Mouse (Mus musculus) embryonic facial prominence, embryonic 12.5 days (tissue): ENCODE measurements at regions not wholly inside any gene's neighbourhood (a gene's known extent, or its start where the extent isn't known, plus 50 kb on each side); places are given as distances from the start of the nearest gene placed in this dataset.

ENCODE experiments used
- ATAC-seq: fragments of 200-750 bp; cut with Nextera tagmentation; 2 replicates; pipeline ENCODE4 v1.8.0; 2017; ENCODE audit not compliant: insufficient number of reproducible peaks, insufficient read depth, low FRiP score, low TSS enrichment
- H3K27ac ChIP-seq: fragments of 300-500 bp; sonication (generic); 2 replicates; pipeline ENCODE4 v1.5.1; 2016; ENCODE audit warnings: mild to moderate bottlenecking
- H3K27me3 ChIP-seq: fragments of 300-500 bp; sonication (generic); 2 replicates; pipeline ENCODE4 v1.6.1; 2016; ENCODE audit warnings: mild to moderate bottlenecking, moderate library complexity
- H3K36me3 ChIP-seq: fragments of 300-500 bp; sonication (generic); 2 replicates; pipeline ENCODE4 v1.6.1; 2016; ENCODE audit warnings: mild to moderate bottlenecking
- H3K4me1 ChIP-seq: fragments of 300-500 bp; sonication (generic); 2 replicates; pipeline ENCODE4 v1.6.1; 2016
- H3K4me2 ChIP-seq: fragments of 300-500 bp; sonication (generic); replicated peaks from 2 replicates; pipeline ENCODE4 v1.6.1; 2016; ENCODE audit warnings: mild to moderate bottlenecking, moderate library complexity
- H3K4me3 ChIP-seq: fragments of 300-500 bp; sonication (generic); 2 replicates; pipeline ENCODE4 v1.5.1; 2016; ENCODE audit warnings: mild to moderate bottlenecking
- H3K9ac ChIP-seq: fragments of 300-500 bp; sonication (generic); 2 replicates; pipeline ENCODE4 v1.6.1; 2016; ENCODE audit warnings: mild to moderate bottlenecking, moderate library complexity
- H3K9me3 ChIP-seq: fragments of 300-500 bp; sonication (generic); 2 replicates; pipeline ENCODE4 v1.6.1; 2016; ENCODE audit warnings: mild to moderate bottlenecking, moderate library complexity
- WGBS: fragments of 180-500 bp; shearing (Covaris S2); methylation state at CpG from one replicate; pipeline ENCODE4 v1.1.7; 2016; 5-methylcytosine and 5-hydroxymethylcytosine counted together

- Histone ChIP-seq H3K9me3 (no peaks in the 10 kb centered on the region), H3K36me3 (no peaks in the 10 kb centered on the region), H3K9ac (no peak overlapping the region), H3K4me3 (no peak overlapping the region), H3K4me1 (no peaks in the 10 kb centered on the region), H3K4me2 (no peak overlapping the region), H3K27me3 (no peaks in the 10 kb centered on the region), H3K27ac (no peak overlapping the region)
- 62% methylated on average over 2 of the region's 2 CpGs for WGBS
- no peak for ATAC-seq
These were observed 185.3 kb upstream of the Fam92a start for GRCm38 (mm10) chr4:12356992-12357634.

DNA sequence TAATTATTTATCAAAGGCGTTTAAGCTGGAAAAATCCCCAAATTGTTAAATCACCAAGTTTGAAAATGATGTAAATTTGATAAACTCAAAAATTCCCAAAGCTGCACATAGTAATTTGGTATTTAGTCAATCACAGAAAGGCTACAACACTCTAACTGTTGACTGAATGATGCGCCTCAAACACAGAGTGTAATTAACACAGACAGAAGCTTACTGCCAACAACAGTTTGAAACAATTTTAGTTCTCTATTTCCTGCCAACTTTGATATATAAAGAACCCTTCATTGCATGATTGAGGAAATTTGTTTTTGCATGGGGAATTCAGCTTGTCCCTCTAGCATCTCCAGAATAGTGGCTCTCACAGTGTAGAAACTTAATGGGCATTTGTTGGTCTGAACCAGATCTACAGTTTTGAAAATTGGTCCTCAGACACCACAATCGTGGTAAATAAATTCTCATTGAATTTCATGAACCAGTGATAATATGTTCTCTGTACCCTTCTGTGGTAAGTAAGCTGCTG lies 181.6 kb upstream of the Fam92a start:
- Histone ChIP-seq H3K4me3 (no peak overlapping the region), H3K9me3 (no peaks in the 10 kb centered on the region), H3K36me3 (no peaks in the 10 kb centered on the region), H3K4me2 (no peak overlapping the region), H3K9ac (no peak overlapping the region), H3K4me1 (no peaks in the 10 kb centered on the region), H3K27ac (no peak overlapping the region), H3K27me3 (no peaks in the 10 kb centered on the region)
- no peak for ATAC-seq
- 75% methylated on average over 3 of the region's 3 CpGs for WGBS

DNA sequence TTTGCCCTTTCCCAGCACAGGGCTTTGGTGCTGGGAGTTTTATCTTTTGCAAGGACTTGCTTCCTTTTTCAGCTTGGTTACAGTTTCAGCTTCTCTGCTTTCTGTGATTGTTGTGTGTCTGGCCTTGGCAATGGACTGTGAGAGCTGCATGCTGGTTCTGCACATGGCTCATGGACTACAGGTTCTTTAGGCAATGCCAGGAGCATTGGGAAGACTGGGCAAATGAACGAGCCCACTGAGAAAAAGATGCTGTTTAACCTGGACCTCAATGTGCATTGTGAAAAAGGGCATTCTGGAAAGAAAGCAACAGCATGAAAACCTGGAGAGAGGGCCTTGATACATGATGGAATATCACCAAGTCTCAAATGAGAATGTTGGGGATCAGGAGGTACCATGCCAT lies 167.4 kb upstream of the Fam92a start:
- Histone ChIP-seq H3K9me3 (peaks cover 8% of the 10 kb centered on the region; the same call in 1 of the 2 replicates), H3K4me1 (no peaks in the 10 kb centered on the region), H3K4me3 (no peak overlapping the region), H3K27me3 (no peaks in the 10 kb centered on the region), H3K9ac (no peak overlapping the region), H3K27ac (no peak overlapping the region), H3K36me3 (no peaks in the 10 kb centered on the region), H3K4me2 (no peak overlapping the region)
- no peak for ATAC-seq
- 77% methylated on average over 1 of the region's 1 CpGs for WGBS

DNA sequence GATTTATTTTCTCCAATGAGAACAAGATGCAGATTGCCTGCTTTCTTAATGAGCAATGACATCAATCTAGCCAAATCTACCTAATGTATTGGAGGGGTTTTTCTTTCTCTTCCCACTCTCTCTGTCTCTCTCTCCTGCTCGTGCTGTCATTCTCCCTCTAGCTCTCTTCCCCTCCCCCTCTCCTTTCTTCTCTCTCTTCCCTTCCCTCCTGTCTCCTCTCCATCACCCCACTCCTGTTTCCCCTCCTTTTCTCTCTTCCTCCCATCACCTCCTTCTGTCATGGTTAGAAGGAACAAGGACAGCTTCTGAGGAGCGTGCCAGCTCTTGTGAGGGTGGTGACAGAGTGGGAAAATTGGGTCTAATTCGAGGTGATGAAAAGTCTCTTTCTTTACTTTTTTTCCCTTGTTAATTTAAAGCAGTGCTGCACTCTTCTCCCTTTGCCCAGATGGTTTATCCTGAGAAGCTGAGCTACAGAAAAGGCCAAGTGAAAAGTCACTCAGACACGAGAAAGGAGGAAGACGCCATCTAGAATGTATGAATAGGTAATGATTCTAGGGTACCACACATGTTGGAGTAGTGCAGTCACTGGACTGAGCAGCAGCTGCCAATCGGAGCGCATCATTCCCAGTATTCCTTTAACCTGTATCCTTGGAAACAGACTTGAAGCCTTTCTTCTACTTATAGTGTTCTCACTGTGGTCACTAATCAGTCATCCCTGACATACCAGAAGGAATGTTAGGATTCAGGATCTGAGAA lies 163.2 kb upstream of the Fam92a start:
- no peaks in the 10 kb centered on the region for H3K27me3 ChIP-seq
- H3K9me3 ChIP-seq, result no peaks in the 10 kb centered on the region

GRCm38 (mm10) chr4:12334429-12334828 lies 162.6 kb upstream of the Fam92a start:
- Histone ChIP-seq H3K9me3 (no peaks in the 10 kb centered on the region), H3K27me3 (no peaks in the 10 kb centered on the region), H3K9ac (no peak overlapping the region), H3K27ac (no peak overlapping the region), H3K4me1 (no peaks in the 10 kb centered on the region), H3K36me3 (no peaks in the 10 kb centered on the region), H3K4me2 (no peak overlapping the region), H3K4me3 (no peak overlapping the region)
- 58% methylated on average over 9 of the region's 9 CpGs for WGBS
- no peak for ATAC-seq

More for the DNA sequence above, 163.2 kb upstream of the Fam92a start:
- Histone ChIP-seq H3K4me3 (no peak overlapping the region), H3K27ac (no peak overlapping the region), H3K4me2 (no peak overlapping the region), H3K4me1 (no peaks in the 10 kb centered on the region), H3K36me3 (no peaks in the 10 kb centered on the region), H3K9ac (no peak overlapping the region)
- 75% methylated on average over 7 of the region's 7 CpGs for WGBS
- ATAC-seq, result no peak

- Histone ChIP-seq H3K9ac (no peak overlapping the region), H3K4me3 (no peak overlapping the region), H3K9me3 (no peaks in the 10 kb centered on the region), H3K27me3 (no peaks in the 10 kb centered on the region), H3K27ac (no peak overlapping the region), H3K4me2 (no peak overlapping the region), H3K36me3 (no peaks in the 10 kb centered on the region), H3K4me1 (no peaks in the 10 kb centered on the region)
- no peak for ATAC-seq
- WGBS, result 79% methylated on average over 1 of the region's 1 CpGs
These were observed 144.2 kb upstream of the Fam92a start for GRCm38 (mm10) chr4:12316024-12316423.

DNA sequence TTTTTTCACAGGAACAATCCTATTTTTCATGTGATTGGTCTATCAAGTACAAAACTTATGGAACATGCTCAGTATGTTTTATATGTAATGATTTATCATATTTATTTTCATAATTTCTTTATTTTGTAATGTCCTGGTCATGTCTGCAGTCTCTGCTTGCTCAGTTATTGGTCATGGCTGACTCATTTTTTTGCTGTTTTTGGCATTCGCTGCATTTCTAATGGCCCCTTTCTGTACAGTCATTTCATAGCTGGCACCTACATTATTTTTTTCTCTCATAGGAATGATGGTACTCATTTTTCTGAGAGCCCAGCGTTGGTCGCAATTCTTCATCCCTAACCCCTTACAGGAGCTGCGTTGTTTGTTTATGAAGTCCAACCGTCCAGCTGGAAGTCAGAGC lies 136.5 kb upstream of the Fam92a start:
- H3K9me3 ChIP-seq, result no peaks in the 10 kb centered on the region
- ATAC-seq, result no peak
- WGBS, result 86% methylated on average over 5 of the region's 5 CpGs

DNA sequence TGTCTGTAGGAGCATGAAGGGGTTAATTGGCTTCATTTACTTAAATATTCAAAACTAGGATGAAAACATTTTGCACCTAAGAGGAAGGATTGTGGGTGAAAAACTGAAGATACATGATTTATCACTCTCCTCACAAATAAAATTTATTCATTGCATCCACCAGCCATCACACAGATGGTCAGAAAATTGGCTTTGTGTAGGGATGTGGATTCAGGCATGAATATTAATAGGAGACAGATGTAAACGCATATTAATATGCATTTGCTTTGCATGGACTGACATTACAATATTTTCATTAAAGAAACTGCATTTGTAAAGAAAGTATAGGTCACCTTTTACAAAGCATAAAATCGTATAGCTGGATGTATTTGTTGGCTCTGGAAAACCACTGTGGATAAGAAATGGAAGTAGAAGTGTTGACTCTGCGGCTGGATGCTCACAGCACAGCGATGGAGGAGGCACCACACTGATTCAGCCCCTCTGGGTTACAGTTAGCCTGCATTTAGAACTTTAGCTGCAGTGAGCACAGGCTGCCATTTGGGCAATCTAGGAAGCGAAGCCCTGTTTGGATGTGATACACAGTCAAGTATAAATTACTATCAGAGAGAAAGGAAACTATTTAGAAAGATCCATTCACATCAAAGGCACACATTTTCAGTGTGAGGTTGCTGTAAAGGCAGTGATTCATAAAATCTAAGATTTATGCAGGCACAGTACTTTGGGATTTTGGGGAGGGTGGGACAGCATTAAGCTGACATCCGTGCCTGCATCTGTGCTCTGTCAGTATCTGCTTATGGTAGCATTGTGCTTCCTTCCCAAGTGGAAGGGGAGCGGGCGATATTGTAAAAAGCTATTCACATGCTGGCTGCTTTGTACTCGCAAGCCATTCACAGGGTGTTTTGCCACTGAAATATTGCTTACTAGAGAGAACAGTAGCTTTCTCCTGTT lies 135.1 kb upstream of the Fam92a start:
- 72% methylated on average over 9 of the region's 9 CpGs for WGBS
- Histone ChIP-seq H3K4me3 (no peak overlapping the region), H3K27ac (no peak overlapping the region), H3K9ac (no peak overlapping the region), H3K4me1 (peaks cover 6% of the 10 kb centered on the region; the same call in 1 of the 2 replicates), H3K27me3 (no peaks in the 10 kb centered on the region), H3K9me3 (no peaks in the 10 kb centered on the region), H3K4me2 (no peak overlapping the region), H3K36me3 (no peaks in the 10 kb centered on the region)
- ATAC-seq, result no peak

More for the DNA sequence above, 136.5 kb upstream of the Fam92a start:
- H3K4me1 ChIP-seq, result peaks cover 6% of the 10 kb centered on the region; the same call in 1 of the 2 replicates
- no peak overlapping the region for H3K4me3 ChIP-seq
- no peak overlapping the region for H3K27ac ChIP-seq
- H3K9ac ChIP-seq, result no peak overlapping the region
- H3K27me3 ChIP-seq, result no peaks in the 10 kb centered on the region
- no peaks in the 10 kb centered on the region for H3K36me3 ChIP-seq
- H3K4me2 ChIP-seq, result no peak overlapping the region

GRCm38 (mm10) chr4:12287079-12287686 lies 115.4 kb upstream of the Fam92a start:
- Histone ChIP-seq H3K4me1 (no peaks in the 10 kb centered on the region), H3K4me3 (no peak overlapping the region), H3K9me3 (no peaks in the 10 kb centered on the region), H3K9ac (no peak overlapping the region), H3K27ac (no peak overlapping the region), H3K27me3 (no peaks in the 10 kb centered on the region), H3K36me3 (no peaks in the 10 kb centered on the region), H3K4me2 (no peak overlapping the region)
- no peak for ATAC-seq
- 80% methylated on average over 4 of the region's 4 CpGs for WGBS

GRCm38 (mm10) chr4:12286391-12286790 lies 114.6 kb upstream of the Fam92a start:
- no peak overlapping the region for H3K4me2 ChIP-seq
- H3K4me1 ChIP-seq, result no peaks in the 10 kb centered on the region
- H3K4me3 ChIP-seq, result no peak overlapping the region
- ATAC-seq, result no peak
- 74% methylated on average over 1 of the region's 1 CpGs for WGBS
- no peak overlapping the region for H3K9ac ChIP-seq
- H3K9me3 ChIP-seq, result no peaks in the 10 kb centered on the region
- no peak overlapping the region for H3K27ac ChIP-seq
- no peaks in the 10 kb centered on the region for H3K27me3 ChIP-seq
- H3K36me3 ChIP-seq, result no peaks in the 10 kb centered on the region

- no peaks in the 10 kb centered on the region for H3K36me3 ChIP-seq
- H3K4me1 ChIP-seq, result no peaks in the 10 kb centered on the region
- no peak overlapping the region for H3K4me2 ChIP-seq
- H3K9me3 ChIP-seq, result no peaks in the 10 kb centered on the region
- no peak overlapping the region for H3K4me3 ChIP-seq
- H3K9ac ChIP-seq, result no peak overlapping the region
- H3K27ac ChIP-seq, result no peak overlapping the region
- no peak for ATAC-seq
- no peaks in the 10 kb centered on the region for H3K27me3 ChIP-seq
These were observed 114.2 kb upstream of the Fam92a start for GRCm38 (mm10) chr4:12285983-12286382.
